Mouse (Mus musculus): Measurements from ENCODE around the gene Abhd17b. TPM values are rescaled to one million over a fixed set of nuclear protein-coding genes. Genes with fewer than 3 reads are reported as not detected.
"Not testable (repeated sequence)": the region's sequence is repeated elsewhere in the genome, so short reads cannot be mapped to it uniquely, and the experiment has no call there.

Gene Abhd17b
- total and polyA plus RNA-seq, 2 experiments from 2014 or later: 45.6 to 71.1 TPM

- Histone ChIP-seq H3K4me2 (ENCODE audit: low read depth) (no peak overlapping the region), H3K4me3 (ENCODE audit: low read depth, low read length) (no peak overlapping the region), H3K27me3 (ENCODE audit: insufficient read depth, low read length) (no peaks in the 10 kb centered on the region), H3K4me1 (ENCODE audit: insufficient read depth) (no peaks in the 10 kb centered on the region), H3K9me3 (ENCODE audit: low read length) (no peaks in the 10 kb centered on the region), H3K27ac (ENCODE audit: low read depth, low read length) (no peak overlapping the region), H3K36me3 (ENCODE audit: insufficient read depth) (no peaks in the 10 kb centered on the region), H3K9ac (no peak overlapping the region)
- no peak for ATAC-seq
- WGBS: 93% methylated on average over 3 of the region's 3 CpGs
- TF ChIP-seq CTCF (IDR thresholded peaks at IDR 0.05; ENCODE audit: low read depth): no peak
- no peak for DNase-seq
Measured at GRCm38 (mm10) chr19:21719206-21719605, 66.2 kb downstream of the Abhd17b start.

- no peak for ATAC-seq
- Histone ChIP-seq H3K4me1 (ENCODE audit: insufficient read depth) (no peaks in the 10 kb centered on the region), H3K9ac (no peak overlapping the region), H3K4me3 (ENCODE audit: low read depth, low read length) (no peak overlapping the region), H3K9me3 (ENCODE audit: low read length) (no peaks in the 10 kb centered on the region), H3K27ac (ENCODE audit: low read depth, low read length) (no peak overlapping the region), H3K36me3 (ENCODE audit: insufficient read depth) (no peaks in the 10 kb centered on the region), H3K27me3 (ENCODE audit: insufficient read depth, low read length) (no peaks in the 10 kb centered on the region), H3K4me2 (ENCODE audit: low read depth) (no peak overlapping the region)
- 89% methylated on average over 5 of the region's 5 CpGs for WGBS
- TF ChIP-seq CTCF (IDR thresholded peaks at IDR 0.05; ENCODE audit: low read depth): no peak
- no peak for DNase-seq
Measured at GRCm38 (mm10) chr19:21720950-21721349, 68.0 kb downstream of the Abhd17b start.

- not testable (repeated sequence) for H3K4me1 ChIP-seq (ENCODE audit: insufficient read depth); ATAC-seq; H3K36me3 ChIP-seq (ENCODE audit: insufficient read depth); DNase-seq; H3K27me3 ChIP-seq (ENCODE audit: insufficient read depth, low read length); H3K27ac ChIP-seq (ENCODE audit: low read depth, low read length); H3K9ac ChIP-seq; H3K4me2 ChIP-seq (ENCODE audit: low read depth); H3K9me3 ChIP-seq (ENCODE audit: low read length); H3K4me3 ChIP-seq (ENCODE audit: low read depth, low read length)
- WGBS: 94% methylated on average over 20 of the region's 20 CpGs
Measured at GRCm38 (mm10) chr19:21723280-21723679, 70.3 kb downstream of the Abhd17b start.

GRCm38 (mm10) chr19:21723911-21724655 lies 71.1 kb downstream of the Abhd17b start:
- Histone ChIP-seq H3K4me3 (ENCODE audit: low read depth, low read length) (no peak overlapping the region), H3K4me1 (ENCODE audit: insufficient read depth) (no peaks in the 10 kb centered on the region), H3K9ac (peak overlapping the region; percentile 22; the same call in 1 of the 2 replicates), H3K27me3 (ENCODE audit: insufficient read depth, low read length) (no peaks in the 10 kb centered on the region), H3K36me3 (ENCODE audit: insufficient read depth) (no peaks in the 10 kb centered on the region), H3K4me2 (ENCODE audit: low read depth) (no peak overlapping the region), H3K27ac (ENCODE audit: low read depth, low read length) (peak overlapping the region; percentile 41; the same call in 1 of the 2 replicates), H3K9me3 (ENCODE audit: low read length) (no peaks in the 10 kb centered on the region)
- ATAC-seq (peak; percentile 95), DNase-seq (peak; percentile 81)
- no peak for TF ChIP-seq CTCF (IDR thresholded peaks at IDR 0.05; ENCODE audit: low read depth)
- WGBS: 17% methylated on average over 8 of the region's 8 CpGs

- ATAC-seq (no peak), DNase-seq (no peak)
- Histone ChIP-seq H3K27me3 (ENCODE audit: insufficient read depth, low read length) (no peaks in the 10 kb centered on the region), H3K4me3 (ENCODE audit: low read depth, low read length) (no peak overlapping the region), H3K4me2 (ENCODE audit: low read depth) (no peak overlapping the region), H3K9me3 (ENCODE audit: low read length) (no peaks in the 10 kb centered on the region), H3K36me3 (ENCODE audit: insufficient read depth) (no peaks in the 10 kb centered on the region), H3K4me1 (ENCODE audit: insufficient read depth) (no peaks in the 10 kb centered on the region), H3K9ac (no peak overlapping the region), H3K27ac (ENCODE audit: low read depth, low read length) (no peak overlapping the region)
- WGBS: 60% methylated on average over 1 of the region's 1 CpGs
- TF ChIP-seq CTCF (IDR thresholded peaks at IDR 0.05; ENCODE audit: low read depth): no peak
Measured at GRCm38 (mm10) chr19:21725168-21725567, 72.2 kb downstream of the Abhd17b start.

GRCm38 (mm10) chr19:21727081-21727480 lies 74.1 kb downstream of the Abhd17b start:
- Histone ChIP-seq H3K4me1 (ENCODE audit: insufficient read depth) (no peaks in the 10 kb centered on the region), H3K9ac (no peak overlapping the region), H3K36me3 (ENCODE audit: insufficient read depth) (no peaks in the 10 kb centered on the region), H3K4me2 (ENCODE audit: low read depth) (no peak overlapping the region), H3K9me3 (ENCODE audit: low read length) (no peaks in the 10 kb centered on the region), H3K27me3 (ENCODE audit: insufficient read depth, low read length) (no peaks in the 10 kb centered on the region), H3K4me3 (ENCODE audit: low read depth, low read length) (no peak overlapping the region), H3K27ac (ENCODE audit: low read depth, low read length) (no peak overlapping the region)
- WGBS: 51% methylated on average over 2 of the region's 2 CpGs
- no peak for TF ChIP-seq CTCF (IDR thresholded peaks at IDR 0.05; ENCODE audit: low read depth)
- DNase-seq (no peak), ATAC-seq (no peak)

- no peaks in the 10 kb centered on the region for H3K27me3 ChIP-seq (ENCODE audit: insufficient read depth, low read length)
- no peaks in the 10 kb centered on the region for H3K36me3 ChIP-seq (ENCODE audit: insufficient read depth)
- H3K4me2 ChIP-seq (ENCODE audit: low read depth): no peak overlapping the region
- no peak for DNase-seq
- H3K4me1 ChIP-seq (ENCODE audit: insufficient read depth): no peaks in the 10 kb centered on the region
- 96% methylated on average over 6 of the region's 6 CpGs for WGBS
- H3K9ac ChIP-seq: no peak overlapping the region
- no peak overlapping the region for H3K4me3 ChIP-seq (ENCODE audit: low read depth, low read length)
- H3K9me3 ChIP-seq (ENCODE audit: low read length): no peaks in the 10 kb centered on the region
- TF ChIP-seq CTCF (IDR thresholded peaks at IDR 0.05; ENCODE audit: low read depth): no peak
- H3K27ac ChIP-seq (ENCODE audit: low read depth, low read length): no peak overlapping the region
- no peak for ATAC-seq
Measured at GRCm38 (mm10) chr19:21728342-21728741, 75.4 kb downstream of the Abhd17b start.

Measured in forebrain, postnatal 0 days (tissue).